Mouse (Mus musculus) C2C12 (cell line): ENCODE results near the gene Nelfb.

Experiments
- CEBPB ChIP-seq: IDR thresholded peaks from one replicate; pipeline ENCODE4 v1.6.1; 2011; ENCODE audit warnings: low read depth, mild to moderate bottlenecking, control low read depth, moderate library complexity
- CTCF ChIP-seq: IDR thresholded peaks from one replicate; pipeline ENCODE4 v1.5.1; 2011; ENCODE audit not compliant: control insufficient read depth, insufficient read depth, insufficient read length
- FOSL1 ChIP-seq: IDR thresholded peaks from one replicate; pipeline ENCODE4 v1.8.0; 2011; ENCODE audit warnings: mild to moderate bottlenecking, low read length; ENCODE audit not compliant: poor library complexity, insufficient read depth, severe bottlenecking
- MAX ChIP-seq: IDR thresholded peaks from one replicate; pipeline ENCODE4 v1.6.1; 2011; ENCODE audit warnings: mild to moderate bottlenecking, control low read depth
- MYOD1 ChIP-seq: IDR thresholded peaks from one replicate; pipeline ENCODE4 v1.6.1; 2011; ENCODE audit warnings: low read depth; ENCODE audit not compliant: control insufficient read depth, insufficient read length
- MYOG ChIP-seq: IDR thresholded peaks from one replicate; pipeline ENCODE4 v1.6.1; 2011; ENCODE audit not compliant: control insufficient read depth, insufficient read length; ENCODE audit errors: extremely low read depth
- USF1 ChIP-seq: IDR thresholded peaks from one replicate; pipeline ENCODE4 v1.6.1; 2011; ENCODE audit warnings: low read depth, mild to moderate bottlenecking, control low read depth, moderate library complexity

DNA sequence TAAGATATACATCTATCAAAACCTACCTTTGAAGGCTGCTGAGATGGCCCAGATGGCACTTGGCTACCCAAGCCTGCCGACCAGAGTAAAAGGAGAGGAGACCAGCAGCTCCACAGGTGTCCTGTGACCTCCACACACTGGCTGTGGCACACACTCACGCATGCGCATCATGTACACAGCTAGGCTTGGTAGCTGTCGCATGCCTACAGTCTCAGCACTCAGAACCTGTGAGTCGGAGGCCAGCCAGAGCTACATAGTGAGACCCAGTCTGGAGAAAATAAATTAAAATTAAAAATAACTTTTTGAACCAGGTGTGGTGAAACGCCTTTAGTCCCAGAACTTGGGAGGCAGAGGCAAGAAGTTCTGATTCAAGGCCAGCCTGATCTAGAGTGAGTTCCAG, 23.4 kb downstream of the Nelfb start:
- TF ChIP-seq CTCF: no peak
- TF ChIP-seq MAX: no peak
- no peak for TF ChIP-seq MYOG
- no peak for TF ChIP-seq MYOD1
- TF ChIP-seq USF1: no peak
- no peak for TF ChIP-seq FOSL1
- TF ChIP-seq CEBPB: no peak
